Mouse (Mus musculus) kidney, embryonic 14.5 days (tissue): ENCODE measurements around the gene Gm28230. TPM values are rescaled to one million over a fixed set of nuclear protein-coding genes. Genes with fewer than 3 reads are reported as not detected.

ENCODE experiments used
- ATAC-seq: fragments of 200-750 bp; cut with Nextera tagmentation; 2 replicates; pipeline ENCODE4 v1.8.0; 2017; ENCODE audit warnings: moderate number of reproducible peaks, mild to moderate bottlenecking, moderate TSS enrichment, moderate library complexity; ENCODE audit not compliant: low FRiP score, low TSS enrichment
- H3K27ac ChIP-seq: fragments of 300-500 bp; sonication (generic); 2 replicates; pipeline ENCODE4 v1.5.1; 2014; ENCODE audit warnings: low read depth, mild to moderate bottlenecking, low read length, moderate library complexity, mixed read lengths
- H3K27me3 ChIP-seq: fragments of 300-500 bp; sonication (generic); 2 replicates; pipeline ENCODE4 v1.6.1; 2014; ENCODE audit warnings: mild to moderate bottlenecking, low read length; ENCODE audit not compliant: control insufficient read depth, insufficient read depth
- H3K36me3 ChIP-seq: fragments of 300-500 bp; sonication (generic); 2 replicates; pipeline ENCODE4 v1.6.1; 2014; ENCODE audit warnings: low read length, mixed read lengths; ENCODE audit not compliant: control insufficient read depth, insufficient read depth
- H3K4me1 ChIP-seq: fragments of 300-500 bp; sonication (generic); 2 replicates; pipeline ENCODE4 v1.6.1; 2014; ENCODE audit warnings: low read length, mixed read lengths; ENCODE audit not compliant: control insufficient read depth, insufficient read depth
- H3K4me2 ChIP-seq: fragments of 300-500 bp; sonication (generic); replicated peaks from 2 replicates; pipeline ENCODE4 v1.6.1; 2014; ENCODE audit warnings: low read depth, mild to moderate bottlenecking, low read length
- H3K4me3 ChIP-seq: fragments of 300-500 bp; sonication (generic); 2 replicates; pipeline ENCODE4 v1.5.1; 2014; ENCODE audit warnings: mild to moderate bottlenecking, low read length
- H3K9ac ChIP-seq: fragments of 300-500 bp; sonication (generic); 2 replicates; pipeline ENCODE4 v1.6.1; 2014; ENCODE audit warnings: low read depth, mild to moderate bottlenecking, low read length, moderate library complexity
- H3K9me3 ChIP-seq: fragments of 300-500 bp; sonication (generic); 2 replicates; pipeline ENCODE4 v1.6.1; 2016; ENCODE audit warnings: low read length; ENCODE audit not compliant: control insufficient read depth
- WGBS: fragments of 180-500 bp; shearing (Covaris S2); extraction: QIAGEN DNeasy Blood & Tissue Kit; methylation state at CpG from one replicate; pipeline ENCODE4 v1.1.7; 2014; 5-methylcytosine and 5-hydroxymethylcytosine counted together
- polyA plus RNA-seq: library from polyadenylated mRNA; unstranded; fragments of >200 nt; fragmentation: Nextera tagmentation; extraction: Ambion mirVana; gene quantifications from 2 replicates; pipeline ENCODE4 v1.2.1, GENCODE M21; 2014

Gene Gm28230
- polyA plus RNA-seq, 1 experiment from 2014 or later = 2.3 TPM

DNA sequence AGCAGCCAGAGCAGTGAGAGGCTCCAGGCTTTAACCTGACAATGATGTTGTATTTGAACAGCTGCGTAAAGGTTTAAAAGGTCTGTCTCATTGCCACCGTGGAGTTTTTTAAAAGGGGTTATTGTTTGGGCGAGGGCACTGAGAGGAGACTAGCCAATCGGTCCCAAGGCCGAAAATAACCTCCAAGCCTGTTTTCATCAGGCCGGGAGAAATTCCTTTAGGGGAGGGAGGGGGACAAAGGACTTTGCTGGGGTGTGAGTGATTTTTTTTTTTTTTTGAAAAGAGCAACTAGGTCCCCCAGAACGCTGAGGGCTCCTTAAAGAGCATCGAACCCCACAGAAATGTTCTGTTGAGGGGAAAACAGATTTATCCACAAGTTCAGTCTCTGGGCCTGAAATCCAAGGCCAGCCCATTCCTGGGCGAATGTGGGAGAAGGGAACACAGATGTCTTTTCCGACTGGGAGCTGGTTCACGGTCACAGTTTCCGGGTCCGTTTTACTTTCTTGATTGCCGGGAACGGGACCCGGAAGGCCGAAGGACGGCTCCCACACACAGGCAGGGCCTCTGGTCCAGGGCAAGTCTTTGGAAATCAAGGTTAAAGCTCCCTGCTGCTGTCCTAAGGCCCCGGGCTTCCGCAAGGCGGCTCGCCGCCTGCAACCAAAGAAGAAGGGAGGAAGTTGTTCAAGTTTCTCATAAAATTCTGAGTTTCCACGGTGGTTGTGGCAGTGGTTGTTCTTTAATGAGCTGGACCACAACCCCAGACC, 36.8 kb upstream of the Gm28230 start:
- Histone ChIP-seq H3K4me3 (peak overlapping the region; percentile 85), H3K4me2 (peak overlapping the region; percentile 85), H3K36me3 (no peaks in the 10 kb centered on the region; the same call in none of the 2 replicates), H3K9me3 (no peaks in the 10 kb centered on the region), H3K9ac (peak overlapping the region; percentile 92), H3K4me1 (0 out of 2 replicates have a peak, but pooled peaks cover 5% of the 10 kb centered on the region), H3K27me3 (peaks cover 7% of the 10 kb centered on the region; the same call in 1 of the 2 replicates), H3K27ac (peak overlapping the region; percentile 94)
- 1% methylated on average over 24 of the region's 24 CpGs for WGBS
- ATAC-seq = no peak

DNA sequence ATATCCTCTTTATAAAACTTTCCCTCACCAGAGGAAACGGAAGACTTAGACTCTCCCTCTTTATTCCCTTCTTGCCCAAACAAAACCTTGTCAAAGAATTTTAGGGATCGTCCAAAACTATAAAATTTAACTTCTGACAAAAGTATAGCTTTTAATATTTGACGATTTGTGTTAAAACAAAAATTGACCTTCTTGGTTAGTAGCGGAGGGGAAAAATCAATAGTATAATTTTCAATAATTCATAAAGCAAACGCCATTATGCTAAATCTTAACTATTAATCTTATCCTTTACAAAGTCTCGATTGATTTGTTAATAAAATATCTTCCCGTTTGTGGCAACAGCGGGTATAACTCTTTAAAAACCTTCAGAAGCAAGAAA, 36.2 kb upstream of the Gm28230 start:
- H3K4me2 ChIP-seq = peak overlapping the region; percentile 85
- 7% methylated on average over 8 of the region's 8 CpGs for WGBS
- peak overlapping the region; percentile 96 for H3K27ac ChIP-seq
- H3K9ac ChIP-seq = peak overlapping the region; percentile 92
- H3K27me3 ChIP-seq = peaks cover 7% of the 10 kb centered on the region; the same call in 1 of the 2 replicates
- no peaks in the 10 kb centered on the region for H3K9me3 ChIP-seq
- no peak for ATAC-seq
- H3K4me3 ChIP-seq = peak overlapping the region; percentile 85
- peaks cover 2% of the 10 kb centered on the region for H3K36me3 ChIP-seq
- 0 out of 2 replicates have a peak, but pooled peaks cover 8% of the 10 kb centered on the region for H3K4me1 ChIP-seq

DNA sequence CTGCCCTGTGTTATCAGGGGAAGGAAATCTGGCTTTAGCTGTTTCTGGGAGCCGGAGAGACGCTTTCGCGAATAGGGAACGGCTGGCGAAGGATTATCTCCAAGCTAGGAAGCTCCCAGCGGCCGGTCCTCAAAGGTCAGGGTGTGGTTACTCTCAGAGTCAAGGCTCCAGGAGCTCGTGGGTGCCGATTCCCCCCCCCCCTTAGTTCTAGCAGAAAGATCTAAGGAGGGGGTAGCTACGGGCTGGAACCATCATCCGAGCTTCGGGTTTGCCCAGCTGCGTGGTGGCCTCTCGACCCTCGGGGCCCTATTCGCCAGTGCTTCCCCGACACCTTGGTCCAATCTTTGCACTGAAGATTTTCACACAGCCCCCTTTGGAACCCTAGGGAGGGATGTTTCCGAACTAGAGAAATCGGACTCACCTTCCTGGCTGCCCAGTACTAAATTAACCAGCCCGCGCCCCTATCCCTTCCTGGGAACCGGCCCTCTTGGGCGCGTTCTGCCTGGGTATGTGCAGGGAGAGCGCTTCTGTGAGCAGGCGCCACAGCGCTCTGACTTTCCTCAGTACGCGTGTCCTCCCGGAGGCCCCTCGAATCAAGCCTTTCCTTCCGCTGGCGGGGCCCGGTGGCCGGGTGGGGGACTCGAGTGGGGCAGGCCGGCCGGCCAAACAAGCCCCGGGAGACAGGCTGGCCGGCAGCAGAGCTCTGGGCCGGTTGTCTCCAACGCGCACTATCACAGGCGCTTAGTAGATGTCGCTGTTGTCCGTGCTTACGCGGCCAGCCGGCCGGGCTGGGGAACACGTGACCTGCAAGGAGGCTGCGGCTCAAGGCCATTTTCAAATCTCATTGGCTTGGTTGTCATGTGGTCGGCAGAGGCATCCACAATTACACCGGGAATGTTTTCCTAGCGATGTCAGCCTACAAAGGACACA, 35.2 kb upstream of the Gm28230 start, which contains the start of gene Hoxd10:
TSS of gene Hoxd10 (plus strand) at position 903 of the 930 bp plus-strand sequence.
- Histone ChIP-seq H3K4me3 (peak within 1 kb of the TSS; percentile 85), H3K27ac (peak within 1 kb of the TSS; percentile 96), H3K9ac (peak within 1 kb of the TSS; percentile 92), H3K9me3 (no peaks in the 10 kb centered on the region), H3K27me3 (peaks cover 7% of the 10 kb centered on the region; the same call in 1 of the 2 replicates), H3K4me2 (peak within 1 kb of the TSS; percentile 85), H3K4me1 (peaks cover 16% of the 10 kb centered on the region; the same call in 1 of the 2 replicates), H3K36me3 (peaks cover 8% of the 10 kb centered on the region)
- peak; percentile 90 for ATAC-seq
- under 1% methylated on average over 56 of the region's 56 CpGs for WGBS

DNA sequence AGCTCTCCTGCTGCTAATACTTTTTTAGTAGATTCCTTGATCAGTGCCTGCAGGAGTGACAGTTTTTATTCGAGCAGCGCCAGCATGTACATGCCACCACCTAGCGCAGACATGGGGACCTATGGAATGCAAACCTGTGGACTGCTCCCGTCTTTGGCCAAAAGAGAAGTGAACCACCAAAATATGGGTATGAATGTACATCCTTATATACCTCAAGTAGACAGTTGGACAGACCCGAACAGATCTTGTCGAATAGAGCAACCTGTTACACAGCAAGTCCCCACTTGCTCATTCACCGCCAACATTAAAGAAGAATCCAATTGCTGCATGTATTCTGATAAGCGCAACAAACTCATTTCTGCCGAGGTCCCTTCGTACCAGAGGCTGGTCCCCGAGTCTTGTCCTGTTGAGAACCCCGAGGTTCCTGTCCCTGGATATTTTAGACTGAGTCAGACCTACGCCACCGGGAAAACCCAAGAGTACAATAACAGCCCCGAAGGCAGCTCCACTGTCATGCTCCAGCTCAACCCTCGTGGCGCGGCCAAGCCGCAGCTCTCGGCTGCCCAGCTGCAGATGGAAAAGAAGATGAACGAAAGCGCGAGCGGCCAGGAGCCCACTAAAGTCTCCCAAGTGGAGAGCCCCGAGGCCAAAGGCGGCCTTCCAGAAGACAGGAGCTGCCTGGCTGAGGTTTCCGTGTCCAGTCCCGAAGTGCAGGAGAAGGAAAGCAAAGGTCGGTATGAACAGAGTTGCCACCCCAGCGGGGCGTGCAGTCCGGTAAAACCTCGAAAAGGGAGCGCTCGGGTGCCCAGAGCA, 34.3 kb upstream of the Gm28230 start:
- peak overlapping the region; percentile 90 for H3K9ac ChIP-seq
- no peaks in the 10 kb centered on the region for H3K9me3 ChIP-seq
- H3K4me1 ChIP-seq = peaks cover 24% of the 10 kb centered on the region; the same call in 1 of the 2 replicates
- peak overlapping the region; percentile 85 for H3K4me3 ChIP-seq
- H3K27me3 ChIP-seq = peaks cover 7% of the 10 kb centered on the region; the same call in 1 of the 2 replicates
- peaks cover 8% of the 10 kb centered on the region for H3K36me3 ChIP-seq
- 1% methylated on average over 35 of the region's 35 CpGs for WGBS
- peak overlapping the region; percentile 96 for H3K27ac ChIP-seq
- 0 out of 2 replicates have a peak, but pooled peaks have one; percentile 7 for ATAC-seq
- peak overlapping the region; percentile 85 for H3K4me2 ChIP-seq

DNA sequence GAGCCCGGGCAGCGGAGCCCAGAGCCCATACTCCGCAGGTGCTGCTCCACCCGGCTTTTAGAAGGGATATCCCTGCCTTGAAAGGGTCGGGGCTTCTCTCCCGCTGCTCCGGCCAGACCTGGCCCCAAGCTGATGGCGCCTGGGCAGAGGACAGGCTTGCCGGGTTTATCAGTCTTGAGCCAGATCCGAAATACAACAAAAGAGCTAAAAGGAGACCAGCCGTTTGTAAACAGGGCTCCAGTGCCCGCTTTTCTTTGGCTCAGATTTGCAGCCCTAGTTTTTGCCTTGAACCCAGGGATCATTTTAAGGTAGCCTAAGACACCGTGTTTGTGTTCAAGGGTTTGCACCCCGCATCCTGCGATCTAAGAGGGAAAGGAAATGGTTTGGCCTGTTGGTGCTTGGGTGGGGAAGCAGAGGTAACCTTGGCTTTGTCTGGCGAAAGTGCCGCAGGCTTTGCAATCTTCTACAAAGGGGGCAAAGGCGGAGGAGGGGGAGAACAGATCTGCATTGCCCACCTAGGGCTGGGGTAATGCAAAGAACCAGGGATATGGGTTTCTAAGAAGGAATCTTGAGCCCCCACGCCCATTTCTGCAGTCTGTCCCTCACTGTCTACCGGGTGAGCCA, 33.6 kb upstream of the Gm28230 start:
- Histone ChIP-seq H3K27ac (peak overlapping the region; percentile 96), H3K36me3 (peaks cover 8% of the 10 kb centered on the region; the same call in 1 of the 2 replicates), H3K4me3 (peak overlapping the region; percentile 85), H3K4me2 (peak overlapping the region; percentile 85), H3K4me1 (peaks cover 24% of the 10 kb centered on the region; the same call in 1 of the 2 replicates), H3K9me3 (no peaks in the 10 kb centered on the region), H3K27me3 (peaks cover 7% of the 10 kb centered on the region; the same call in 1 of the 2 replicates), H3K9ac (peak overlapping the region; percentile 90)
- WGBS = 4% methylated on average over 20 of the region's 20 CpGs
- no peak for ATAC-seq

DNA sequence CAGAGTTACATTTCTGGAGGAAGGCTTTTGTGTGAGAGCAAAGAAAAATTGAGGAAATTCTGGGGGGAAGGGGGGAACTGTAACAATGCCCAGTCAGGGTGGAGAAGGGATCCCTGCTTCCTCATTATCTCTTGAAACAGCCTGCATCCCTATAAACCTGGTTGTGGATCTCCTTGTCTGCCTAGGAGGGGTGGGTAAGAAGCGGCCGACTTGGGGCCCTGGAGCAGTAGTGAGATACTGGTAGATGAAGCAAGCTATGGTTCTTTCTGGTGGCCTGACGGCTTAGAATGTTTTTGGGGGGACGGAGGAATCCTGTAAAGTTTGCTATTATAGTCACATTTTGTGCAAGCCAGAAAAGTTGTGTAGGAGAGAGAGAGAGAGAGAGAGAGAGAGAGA, 33.1 kb upstream of the Gm28230 start:
- H3K9me3 ChIP-seq = no peaks in the 10 kb centered on the region
- peak overlapping the region; percentile 85 for H3K4me2 ChIP-seq
- H3K9ac ChIP-seq = peak overlapping the region; percentile 90
- H3K27me3 ChIP-seq = peaks cover 7% of the 10 kb centered on the region; the same call in 1 of the 2 replicates
- peak overlapping the region; percentile 85 for H3K4me3 ChIP-seq
- peaks cover 8% of the 10 kb centered on the region; the same call in 1 of the 2 replicates for H3K36me3 ChIP-seq
- peak overlapping the region; percentile 96; the same call in 1 of the 2 replicates for H3K27ac ChIP-seq
- WGBS = 20% methylated on average over 4 of the region's 4 CpGs
- no peak for ATAC-seq
- peaks cover 24% of the 10 kb centered on the region; the same call in 1 of the 2 replicates for H3K4me1 ChIP-seq

DNA sequence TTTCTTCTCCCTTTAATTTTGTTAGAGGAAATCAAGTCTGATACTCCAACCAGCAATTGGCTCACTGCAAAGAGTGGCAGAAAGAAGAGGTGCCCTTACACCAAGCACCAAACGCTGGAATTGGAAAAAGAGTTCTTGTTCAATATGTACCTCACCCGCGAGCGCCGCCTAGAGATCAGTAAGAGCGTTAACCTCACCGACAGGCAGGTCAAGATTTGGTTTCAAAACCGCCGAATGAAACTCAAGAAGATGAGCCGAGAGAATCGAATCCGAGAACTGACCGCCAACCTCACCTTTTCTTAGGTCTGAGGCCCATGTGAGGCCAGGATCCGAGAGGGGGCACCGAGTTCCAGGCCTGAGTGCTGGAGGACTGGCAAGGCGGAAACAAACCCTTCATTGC, 32.5 kb upstream of the Gm28230 start:
- H3K27me3 ChIP-seq = peaks cover 7% of the 10 kb centered on the region; the same call in 1 of the 2 replicates

More for the DNA sequence above, 32.5 kb upstream of the Gm28230 start:
- Histone ChIP-seq H3K36me3 (peaks cover 8% of the 10 kb centered on the region; the same call in 1 of the 2 replicates), H3K4me1 (peaks cover 24% of the 10 kb centered on the region; the same call in 1 of the 2 replicates), H3K4me2 (peak overlapping the region; percentile 85), H3K4me3 (peak overlapping the region; percentile 85), H3K27ac (peak overlapping the region; percentile 96; the same call in 1 of the 2 replicates), H3K9ac (peak overlapping the region; percentile 90), H3K9me3 (no peaks in the 10 kb centered on the region)
- 4% methylated on average over 16 of the region's 16 CpGs for WGBS
- ATAC-seq = no peak
